Mouse (Mus musculus): Measurements from ENCODE around the gene Loxl4. TPM values are rescaled to one million over a fixed set of nuclear protein-coding genes. Genes with fewer than 3 reads are reported as not detected.

Loxl4 gene
- polyA plus RNA-seq, 1 experiment from 2014 or later = 0.10 TPM

Other genes starting within 250 kb of the Loxl4 start
- gene Crtac1, start 181.0 kb downstream of the Loxl4 start, polyA plus RNA-seq (2016; fragmentation: Nextera tagmentation; extraction: Ambion mirVana) = 0.07 and 0.28 TPM in 2 replicates
- gene R3hcc1l, start 94.1 kb downstream of the Loxl4 start, polyA plus RNA-seq (2016; fragmentation: Nextera tagmentation; extraction: Ambion mirVana) = 13.7 and 15.0 TPM in 2 replicates
- 1.5 and 2.8 TPM in 2 replicates for gene Pyroxd2, start 140.0 kb upstream of the Loxl4 start, polyA plus RNA-seq (2016; fragmentation: Nextera tagmentation; extraction: Ambion mirVana)
- 9.2 and 11.6 TPM in 2 replicates for gene Hps1, start 167.2 kb upstream of the Loxl4 start, polyA plus RNA-seq (2016; fragmentation: Nextera tagmentation; extraction: Ambion mirVana)

Data from heart, embryonic 10.5 days (tissue).